21 mouse cellular contexts compared by ENCODE assay signal in genomic region chr10:6562516-6562915, GRCm38 (mm10).
DNase-seq lines count a peak whose midpoint lies in the region; ATAC-seq lines count a peak whose summit lies in the region.
"Had no signal": no experiment of that assay in that cellular context is flagged by ENCODE, and none has a peak within 500 bp of the region (broad histone marks: within the 10 kb centered on the region; RNA-seq: fewer than 3 reads in every experiment).

No protein-coding gene starts in this region.

- no peak overlapping the region for H3K4me2 ChIP-seq in forebrain, embryonic 15.5 days (replicated peaks)
- no peak overlapping the region for H3K4me2 ChIP-seq in forebrain, embryonic 11.5 days (ENCODE audit: low read depth, low read length, severe bottlenecking)
- H3K4me2 ChIP-seq: embryonic facial prominence, embryonic 12.5 days; forebrain, embryonic 12.5 days had no signal

- DNase-seq in forebrain, embryonic 11.5 days (ENCODE audit: low spot score) = no peak
- DNase-seq in ES-CJ7 (ENCODE audit: low read depth, low spot score) (peak; percentile 57), ZHBTc4 (ENCODE audit: low read depth, low spot score) (peak; percentile 56)
- no peak for DNase-seq in kidney, postnatal 14 days
- DNase-seq: adrenal gland, adult 2 months; adrenal gland, postnatal 10 days; adrenal gland, postnatal 25 days; B cell, adult 2 months; cerebellum, adult 11 months; cerebellum, adult 18-20 months; cerebellum, adult 9-10 months; cerebellum, postnatal 10 days; cerebellum, postnatal 25 days; forebrain, postnatal 0 days had no signal

- H3K4me3 ChIP-seq in forebrain, embryonic 15.5 days = no peak overlapping the region
- H3K4me3 ChIP-seq in forebrain, embryonic 11.5 days (ENCODE audit: low read depth, low read length) = no peak overlapping the region
- H3K4me3 ChIP-seq: embryonic facial prominence, embryonic 10.5 days; embryonic facial prominence, embryonic 12.5 days; forebrain, embryonic 12.5 days had no signal

- no peak for ATAC-seq in forebrain, embryonic 15.5 days (replicated peaks)
- no peak for ATAC-seq in forebrain, embryonic 11.5 days (replicated peaks; ENCODE audit: low FRiP score)
- ATAC-seq: CD4-positive, CD25-positive, alpha-beta regulatory T cell, adult 4 months; forebrain, embryonic 14.5 days had no signal

- no peaks in the 10 kb centered on the region for H3K9me3 ChIP-seq in forebrain, embryonic 15.5 days
- no peaks in the 10 kb centered on the region for H3K9me3 ChIP-seq in forebrain, embryonic 11.5 days (ENCODE audit: control insufficient read depth, low read length)
- H3K9me3 ChIP-seq: embryonic facial prominence, embryonic 12.5 days; forebrain, embryonic 12.5 days had no signal

- no peaks in the 10 kb centered on the region for H3K36me3 ChIP-seq in forebrain, embryonic 15.5 days
- H3K36me3 ChIP-seq in forebrain, embryonic 11.5 days (ENCODE audit: control insufficient read depth, insufficient read depth, low read length) = no peaks in the 10 kb centered on the region
- H3K36me3 ChIP-seq: embryonic facial prominence, embryonic 10.5 days; embryonic facial prominence, embryonic 12.5 days; forebrain, embryonic 12.5 days had no signal

- H3K4me1 ChIP-seq in forebrain, embryonic 15.5 days = no peaks in the 10 kb centered on the region
- H3K4me1 ChIP-seq in forebrain, embryonic 11.5 days (replicated peaks; ENCODE audit: control insufficient read depth, insufficient read depth, low read length) = no peaks in the 10 kb centered on the region
- H3K4me1 ChIP-seq: embryonic facial prominence, embryonic 10.5 days; embryonic facial prominence, embryonic 12.5 days; forebrain, embryonic 12.5 days had no signal

- 89% methylated on average over 1 of the region's 1 CpGs for WGBS in forebrain, embryonic 15.5 days
- 85% methylated on average over 1 of the region's 1 CpGs for WGBS in forebrain, embryonic 11.5 days

- H3K27ac ChIP-seq in forebrain, embryonic 15.5 days (replicated peaks) = peak overlapping the region; percentile 27; the same call in 1 of the 2 replicates
- no peak overlapping the region for H3K27ac ChIP-seq in forebrain, embryonic 11.5 days (ENCODE audit: low read depth, low read length)
- H3K27ac ChIP-seq: embryonic facial prominence, embryonic 10.5 days; embryonic facial prominence, embryonic 12.5 days; forebrain, embryonic 12.5 days had no signal

- no peaks in the 10 kb centered on the region for H3K27me3 ChIP-seq in forebrain, embryonic 15.5 days
- H3K27me3 ChIP-seq in forebrain, embryonic 11.5 days (ENCODE audit: control insufficient read depth, insufficient read depth, low read length) = no peaks in the 10 kb centered on the region
- H3K27me3 ChIP-seq: CH12.LX; embryonic facial prominence, embryonic 12.5 days; forebrain, embryonic 12.5 days had no signal

- no peak overlapping the region for H3K9ac ChIP-seq in forebrain, embryonic 15.5 days (replicated peaks)
- H3K9ac ChIP-seq in forebrain, embryonic 11.5 days (ENCODE audit: low read length) = no peak overlapping the region
- H3K9ac ChIP-seq: embryonic facial prominence, embryonic 12.5 days; forebrain, embryonic 12.5 days; forebrain, postnatal 0 days had no signal

Comparison
In these comparisons a context has a peak if more than half of its experiments do, and no peak if none do; other contexts are left out.
1. DNase-seq: peak in ES-CJ7 (single experiment) and ZHBTc4 (single experiment); none in forebrain, embryonic 11.5 days (single experiment) and kidney, postnatal 14 days (single experiment).